Mouse (Mus musculus) neural tube, embryonic 14.5 days (tissue): Measurements from ENCODE around the gene Ppig. TPM values are rescaled to one million over a fixed set of nuclear protein-coding genes. Genes with fewer than 3 reads are reported as not detected.
"Not testable (repeated sequence)": the region's sequence is repeated elsewhere in the genome, so short reads cannot be mapped to it uniquely, and the experiment has no call there.

Experiments
- ATAC-seq: fragments of 200-750 bp; cut with Nextera tagmentation; 2 replicates; pipeline ENCODE4 v1.8.0; 2017; ENCODE audit warnings: low read depth, mild to moderate bottlenecking, moderate TSS enrichment, moderate library complexity
- H3K27ac ChIP-seq: fragments of 300-500 bp; sonication (generic); 2 replicates; pipeline ENCODE4 v1.5.1; 2014; ENCODE audit warnings: low read depth, mild to moderate bottlenecking, control low read depth, low read length, moderate library complexity, mixed read lengths
- H3K27me3 ChIP-seq: fragments of 300-500 bp; sonication (generic); 2 replicates; pipeline ENCODE4 v1.6.1; 2014; ENCODE audit warnings: low read length; ENCODE audit not compliant: control insufficient read depth, insufficient read depth
- H3K36me3 ChIP-seq: fragments of 300-500 bp; sonication (generic); 2 replicates; pipeline ENCODE4 v1.6.1; 2014; ENCODE audit warnings: low read length, mixed read lengths; ENCODE audit not compliant: control insufficient read depth, insufficient read depth
- H3K4me1 ChIP-seq: fragments of 300-500 bp; sonication (generic); 2 replicates; pipeline ENCODE4 v1.6.1; 2014; ENCODE audit warnings: low read length; ENCODE audit not compliant: control insufficient read depth, insufficient read depth
- H3K4me2 ChIP-seq: fragments of 300-500 bp; sonication (generic); 2 replicates; pipeline ENCODE4 v1.6.1; 2014; ENCODE audit warnings: mild to moderate bottlenecking, low read depth, low read length, control low read depth
- H3K4me3 ChIP-seq: fragments of 300-500 bp; sonication (generic); 2 replicates; pipeline ENCODE4 v1.5.1; 2014; ENCODE audit warnings: low read depth, low read length, control low read depth, mixed read lengths
- H3K9ac ChIP-seq: fragments of 300-500 bp; sonication (generic); replicated peaks from 2 replicates; pipeline ENCODE4 v1.6.1; 2014; ENCODE audit warnings: low read depth, mild to moderate bottlenecking, control low read depth, low read length, mixed read lengths
- H3K9me3 ChIP-seq: fragments of 300-500 bp; sonication (generic); 2 replicates; pipeline ENCODE4 v1.6.1; 2016; ENCODE audit warnings: low read length; ENCODE audit not compliant: control insufficient read depth
- WGBS: fragments of 180-500 bp; shearing (Covaris S2); extraction: QIAGEN DNeasy Blood & Tissue Kit; methylation state at CpG from one replicate; pipeline ENCODE4 v1.1.7; 2014; 5-methylcytosine and 5-hydroxymethylcytosine counted together
- polyA plus RNA-seq: library from polyadenylated mRNA; unstranded; fragments of >200 nt; fragmentation: Nextera tagmentation; extraction: Ambion mirVana; gene quantifications from 2 replicates; pipeline ENCODE4 v1.2.1, GENCODE M21; 2014

The Ppig gene
- 92.3 and 111 TPM in 2 replicates for polyA plus RNA-seq

DNA sequence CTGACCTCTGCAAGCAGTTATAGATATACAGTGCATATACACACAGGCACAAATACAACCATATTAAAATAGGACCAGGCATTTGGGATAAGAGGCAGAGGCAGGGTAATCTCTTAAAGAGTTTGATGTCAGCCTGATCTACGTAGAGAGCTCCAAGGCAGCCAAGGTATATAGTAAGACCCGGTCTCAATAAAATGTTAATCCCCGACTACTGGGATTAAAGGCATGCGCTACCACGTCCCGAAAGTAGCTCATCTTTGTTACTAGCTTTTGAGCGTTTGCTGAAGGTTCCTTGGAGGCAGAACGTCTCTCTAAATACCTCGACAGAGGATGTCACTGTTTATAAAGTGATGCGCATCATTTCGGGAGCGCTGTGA is at the start of gene Ppig:
TSS of gene Ppig (plus strand) at position 273 of the 377 bp plus-strand sequence.
- Histone ChIP-seq H3K27ac (peak within 1 kb of the TSS; percentile 87), H3K4me1 (peaks cover 7% of the 10 kb centered on the region), H3K4me3 (peak within 1 kb of the TSS; percentile 92), H3K9ac (peak within 1 kb of the TSS; percentile 80), H3K27me3 (no peaks in the 10 kb centered on the region), H3K9me3 (no peaks in the 10 kb centered on the region), H3K4me2 (peak within 1 kb of the TSS; percentile 89), H3K36me3 (no peaks in the 10 kb centered on the region)
- 3% methylated on average over 12 of the region's 12 CpGs for WGBS
- peak; percentile 32 for ATAC-seq

DNA sequence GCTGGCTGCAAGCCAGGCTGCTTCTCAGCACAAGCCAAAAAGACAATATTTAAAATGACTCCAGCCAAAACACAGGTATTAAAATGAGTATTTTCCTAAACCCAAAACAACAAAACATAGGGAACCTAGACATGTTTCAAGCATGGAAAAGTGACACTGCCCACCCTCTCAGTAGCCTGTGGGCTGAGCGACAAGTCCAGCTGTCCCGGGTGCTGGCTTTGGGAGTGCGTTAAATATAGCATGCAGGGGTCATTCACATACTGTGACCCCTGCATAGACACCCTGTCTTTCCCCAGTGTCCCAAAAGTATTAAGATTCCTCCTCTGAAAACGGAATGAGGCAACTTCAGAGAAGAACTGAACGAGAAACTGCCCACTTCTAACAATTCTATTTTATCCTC is 48.6 kb upstream of the Ppig start:
- Histone ChIP-seq H3K9ac (no peak overlapping the region), H3K36me3 (no peaks in the 10 kb centered on the region), H3K9me3 (no peaks in the 10 kb centered on the region), H3K4me2 (no peak overlapping the region), H3K4me1 (no peaks in the 10 kb centered on the region), H3K27ac (no peak overlapping the region), H3K27me3 (no peaks in the 10 kb centered on the region), H3K4me3 (no peak overlapping the region)
- 82% methylated on average over 5 of the region's 5 CpGs for WGBS
- no peak for ATAC-seq

DNA sequence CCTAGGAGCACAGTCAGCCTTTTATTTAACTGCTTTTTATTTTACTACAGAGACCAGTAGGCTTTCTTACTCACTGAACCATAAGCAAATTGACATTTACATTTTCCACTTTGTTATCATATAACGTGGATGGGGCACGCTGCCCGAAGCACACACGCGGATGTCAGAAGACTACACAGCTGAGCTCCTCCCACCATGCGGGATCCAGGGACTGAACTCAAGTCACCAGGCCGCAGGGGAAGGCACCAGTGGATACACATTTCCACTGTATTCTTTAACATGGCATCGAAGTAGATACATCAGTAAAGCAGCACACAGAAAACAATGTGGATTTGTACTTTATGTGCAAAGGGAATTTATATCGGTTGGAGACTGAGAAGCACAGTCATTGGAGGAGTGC is 47.1 kb upstream of the Ppig start:
- no peaks in the 10 kb centered on the region for H3K27me3 ChIP-seq
- no peak overlapping the region for H3K4me3 ChIP-seq
- no peak for ATAC-seq
- H3K9me3 ChIP-seq = no peaks in the 10 kb centered on the region
- H3K4me2 ChIP-seq = no peak overlapping the region
- H3K9ac ChIP-seq = no peak overlapping the region
- no peak overlapping the region for H3K27ac ChIP-seq
- 80% methylated on average over 9 of the region's 9 CpGs for WGBS
- H3K36me3 ChIP-seq = no peaks in the 10 kb centered on the region
- H3K4me1 ChIP-seq = no peaks in the 10 kb centered on the region

GRCm38 (mm10) chr2:69676713-69677112 is 45.6 kb upstream of the Ppig start:
- no peaks in the 10 kb centered on the region for H3K9me3 ChIP-seq
- H3K4me2 ChIP-seq = no peak overlapping the region
- H3K4me1 ChIP-seq = no peaks in the 10 kb centered on the region
- H3K27me3 ChIP-seq = no peaks in the 10 kb centered on the region
- ATAC-seq = no peak
- 60% methylated on average over 2 of the region's 2 CpGs for WGBS
- no peaks in the 10 kb centered on the region for H3K36me3 ChIP-seq
- no peak overlapping the region for H3K27ac ChIP-seq
- no peak overlapping the region for H3K4me3 ChIP-seq
- no peak overlapping the region for H3K9ac ChIP-seq

DNA sequence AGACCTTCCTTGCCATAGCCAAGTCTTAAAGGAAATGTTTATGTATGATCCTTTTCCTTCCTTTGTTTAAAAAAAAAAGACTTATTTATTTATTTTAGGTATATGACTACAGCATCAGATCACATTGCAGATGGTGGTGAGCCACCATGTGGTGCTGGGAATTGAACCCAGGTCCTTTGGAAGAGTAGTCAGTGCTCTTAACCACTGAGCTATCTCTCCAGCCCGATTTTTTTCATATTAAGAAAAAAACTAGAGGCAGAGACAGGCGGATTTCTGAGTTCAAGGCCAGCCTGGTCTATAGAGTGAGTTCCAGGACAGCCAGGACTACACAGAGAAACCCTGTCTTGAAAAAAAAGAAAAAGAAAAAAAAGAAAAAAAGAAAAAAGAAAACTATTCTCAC is 45.1 kb upstream of the Ppig start:
- H3K27ac ChIP-seq, ATAC-seq, H3K9ac ChIP-seq, H3K4me1 ChIP-seq, H3K36me3 ChIP-seq, H3K4me2 ChIP-seq, H3K4me3 ChIP-seq, H3K9me3 ChIP-seq, H3K27me3 ChIP-seq: not testable (repeated sequence)
- WGBS = 85% methylated on average over 2 of the region's 2 CpGs

DNA sequence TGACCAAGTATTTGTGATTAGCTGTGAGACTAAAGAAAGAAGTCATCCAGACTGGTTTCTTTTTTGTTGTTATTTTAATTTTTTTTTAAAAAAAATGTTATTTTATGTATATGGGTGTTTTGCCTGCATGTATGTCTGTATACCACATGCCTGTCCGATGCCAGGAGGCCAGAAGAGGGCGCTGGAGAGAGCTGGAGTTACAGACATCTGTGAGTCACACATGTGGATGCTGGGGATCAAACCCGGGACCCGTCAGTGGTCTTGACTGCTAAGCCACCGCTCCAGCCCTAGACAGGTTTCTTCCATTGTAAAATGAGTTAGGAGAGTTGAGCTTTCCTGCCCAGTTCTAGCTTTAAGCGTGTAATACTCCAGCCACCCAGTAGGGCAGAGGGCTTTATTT is 42.4 kb upstream of the Ppig start:
- Histone ChIP-seq H3K4me1 (peaks cover 7% of the 10 kb centered on the region; the same call in 1 of the 2 replicates), H3K27ac (no peak overlapping the region), H3K4me2 (no peak overlapping the region), H3K9me3 (no peaks in the 10 kb centered on the region), H3K27me3 (no peaks in the 10 kb centered on the region), H3K36me3 (no peaks in the 10 kb centered on the region), H3K9ac (no peak overlapping the region), H3K4me3 (no peak overlapping the region)
- WGBS = 66% methylated on average over 6 of the region's 6 CpGs
- ATAC-seq = no peak

DNA sequence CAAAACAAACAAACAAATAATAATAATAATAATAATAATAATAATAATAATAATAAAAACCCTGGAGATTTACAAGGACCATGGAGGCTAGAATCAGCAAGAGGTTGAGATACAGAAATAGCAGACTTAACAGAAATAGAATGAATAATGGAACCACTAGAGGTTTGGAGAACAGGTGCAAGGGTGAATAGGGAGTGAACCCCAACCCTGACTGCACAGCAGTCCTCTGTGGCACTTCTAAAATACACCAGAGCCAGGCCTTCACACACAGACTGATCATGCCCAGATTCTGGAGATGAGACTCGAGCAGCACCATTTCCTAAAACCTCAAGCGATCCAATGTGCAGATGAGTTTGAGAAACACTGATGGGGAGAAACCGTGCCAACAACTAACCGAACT is 40.4 kb upstream of the Ppig start:
- no peak for ATAC-seq
- Histone ChIP-seq H3K4me3 (no peak overlapping the region), H3K9me3 (no peaks in the 10 kb centered on the region), H3K4me1 (peaks cover 7% of the 10 kb centered on the region; the same call in 1 of the 2 replicates), H3K27ac (no peak overlapping the region), H3K4me2 (no peak overlapping the region), H3K36me3 (peaks cover 3% of the 10 kb centered on the region; the same call in 1 of the 2 replicates), H3K9ac (no peak overlapping the region), H3K27me3 (no peaks in the 10 kb centered on the region)
- 92% methylated on average over 4 of the region's 4 CpGs for WGBS

DNA sequence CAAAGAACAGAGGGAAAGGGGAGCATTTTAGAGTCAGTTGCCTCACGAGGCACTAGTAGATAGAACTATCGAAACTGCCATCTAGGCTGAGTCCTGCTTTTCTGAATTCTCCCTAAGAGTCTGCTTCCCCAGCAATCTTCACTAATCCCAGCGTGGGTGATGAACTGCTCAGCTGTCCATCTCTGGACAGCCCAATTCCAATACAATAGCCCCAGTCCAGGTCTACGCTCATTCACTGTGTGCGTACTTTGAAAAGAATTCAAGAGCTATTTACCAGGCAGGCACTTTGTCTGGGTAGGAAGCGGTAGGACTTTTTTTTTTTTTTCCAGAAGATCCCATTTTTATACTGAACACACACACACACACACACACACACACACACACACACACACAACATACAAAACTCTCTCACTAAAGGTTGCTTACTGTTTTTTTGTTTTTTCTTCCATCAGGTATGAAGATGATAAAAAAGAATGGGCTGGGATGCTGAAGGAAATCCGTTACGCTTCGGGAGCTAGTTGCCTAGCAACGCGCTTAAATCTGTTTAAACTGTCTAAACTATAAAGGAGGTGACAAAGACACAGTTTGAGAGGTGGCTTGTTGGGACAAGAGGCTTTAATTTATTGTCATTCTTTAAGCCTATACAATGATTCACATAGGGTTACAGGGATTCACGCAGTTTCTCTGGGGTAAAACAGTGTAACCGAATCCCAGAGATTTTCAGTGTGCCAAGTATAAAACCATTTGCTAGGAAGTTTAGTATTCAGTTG is 39.1 kb upstream of the Ppig start:
- Histone ChIP-seq H3K4me2 (peak overlapping the region; percentile 30), H3K36me3 (peaks cover 6% of the 10 kb centered on the region; the same call in 1 of the 2 replicates), H3K4me3 (no peak overlapping the region), H3K27ac (no peak overlapping the region), H3K27me3 (no peaks in the 10 kb centered on the region), H3K9ac (no peak overlapping the region), H3K9me3 (no peaks in the 10 kb centered on the region), H3K4me1 (peaks cover 7% of the 10 kb centered on the region; the same call in 1 of the 2 replicates)
- 19% methylated on average over 13 of the region's 13 CpGs for WGBS
- ATAC-seq = peak; percentile 61; the same call in 1 of the 2 replicates

- H3K36me3 ChIP-seq = peaks cover 6% of the 10 kb centered on the region; the same call in 1 of the 2 replicates
- H3K27ac ChIP-seq = no peak overlapping the region
- H3K4me1 ChIP-seq = peaks cover 7% of the 10 kb centered on the region; the same call in 1 of the 2 replicates
- no peak overlapping the region for H3K9ac ChIP-seq
- H3K4me3 ChIP-seq = no peak overlapping the region
- 88% methylated on average over 3 of the region's 3 CpGs for WGBS
- no peaks in the 10 kb centered on the region for H3K27me3 ChIP-seq
- no peaks in the 10 kb centered on the region for H3K9me3 ChIP-seq
- ATAC-seq = no peak
- H3K4me2 ChIP-seq = no peak overlapping the region
Observed at GRCm38 (mm10) chr2:69684488-69684887, 37.9 kb upstream of the Ppig start.
